Mouse (Mus musculus) lung, postnatal 0 days (tissue): ENCODE measurements at regions not wholly inside any gene's neighbourhood (a gene's known extent, or its start where the extent isn't known, plus 50 kb on each side); places are given as distances from the start of the nearest gene placed in this dataset.

Source experiments
- ATAC-seq: fragments of 200-750 bp; cut with Nextera tagmentation; 2 replicates; pipeline ENCODE4 v1.8.0; 2017; ENCODE audit warnings: moderate library complexity
- DNase-seq: peaks from one replicate; pipeline ENCODE4 v3.0.0-alpha.2; 2016; ENCODE audit warnings: low spot score
- H3K27ac ChIP-seq: fragments of 300-500 bp; sonication (generic); 2 replicates; pipeline ENCODE4 v1.5.1; 2014; ENCODE audit warnings: antibody characterized with exemption, mild to moderate bottlenecking, low read length, mixed read lengths
- H3K27me3 ChIP-seq: fragments of 300-500 bp; sonication (generic); replicated peaks from 2 replicates; pipeline ENCODE4 v1.6.1; 2014; ENCODE audit warnings: low read length, mixed read lengths; ENCODE audit not compliant: insufficient read depth
- H3K36me3 ChIP-seq: fragments of 300-500 bp; sonication (generic); 2 replicates; pipeline ENCODE4 v1.6.1; 2014; ENCODE audit warnings: low read length, mixed read lengths; ENCODE audit not compliant: insufficient read depth
- H3K4me1 ChIP-seq: fragments of 300-500 bp; sonication (generic); 2 replicates; pipeline ENCODE4 v1.6.1; 2014; ENCODE audit warnings: antibody characterized with exemption, low read depth, low read length, mixed read lengths; ENCODE audit not compliant: insufficient read depth
- H3K4me2 ChIP-seq: fragments of 300-500 bp; sonication (generic); replicated peaks from 2 replicates; pipeline ENCODE4 v1.6.1; 2014; ENCODE audit warnings: low read depth, mild to moderate bottlenecking, low read length, moderate library complexity, mixed read lengths
- H3K4me3 ChIP-seq: fragments of 300-500 bp; sonication (generic); 2 replicates; pipeline ENCODE4 v1.5.1; 2014; ENCODE audit warnings: low read depth, low read length
- H3K9ac ChIP-seq: fragments of 300-500 bp; sonication (generic); replicated peaks from 2 replicates; pipeline ENCODE4 v1.6.1; 2014; ENCODE audit warnings: low read depth, mild to moderate bottlenecking
- H3K9me3 ChIP-seq: fragments of 300-500 bp; sonication (generic); 2 replicates; pipeline ENCODE4 v1.6.1; 2016; ENCODE audit warnings: low read length, mixed read lengths
- CTCF ChIP-seq: IDR thresholded peaks from 2 replicates; pipeline ENCODE4 v1.5.1; 2016; ENCODE audit warnings: antibody characterized with exemption, mild to moderate bottlenecking
- EP300 ChIP-seq: IDR thresholded peaks from 2 replicates; pipeline ENCODE4 v1.6.1; 2016; ENCODE audit warnings: antibody characterized with exemption, mild to moderate bottlenecking, control low read depth
- WGBS: fragments of 180-500 bp; shearing (Covaris S2); extraction: QIAGEN DNeasy Blood & Tissue Kit; methylation state at CpG from one replicate; pipeline ENCODE4 v1.1.7; 2014; 5-methylcytosine and 5-hydroxymethylcytosine counted together

DNA sequence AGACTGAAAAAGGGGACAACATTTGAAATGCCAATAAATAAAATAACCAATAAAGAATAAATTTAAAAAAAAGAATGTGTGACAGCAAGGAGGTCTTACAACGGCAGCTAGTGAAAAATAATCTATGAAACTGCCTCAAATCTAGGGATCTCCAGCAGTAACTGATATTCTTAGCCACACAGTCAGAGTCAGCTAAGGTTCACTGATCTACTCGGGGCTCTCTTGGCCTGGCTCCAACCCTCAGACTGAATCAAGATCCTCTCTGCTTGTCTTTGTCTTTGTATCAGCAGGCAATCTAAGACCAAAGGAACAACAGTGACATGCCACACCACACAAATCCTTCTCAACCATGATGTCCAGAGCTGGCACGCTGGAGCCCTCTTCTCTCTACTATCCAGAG lies 542.5 kb upstream of the Adam34 start:
- Histone ChIP-seq H3K4me1 (no peaks in the 10 kb centered on the region), H3K4me3 (no peak overlapping the region), H3K36me3 (no peaks in the 10 kb centered on the region), H3K4me2 (no peak overlapping the region), H3K27ac (no peak overlapping the region), H3K9ac (no peak overlapping the region), H3K9me3 (no peaks in the 10 kb centered on the region), H3K27me3 (no peaks in the 10 kb centered on the region)
- DNase-seq: no peak
- no peak for TF ChIP-seq CTCF
- no peak for TF ChIP-seq EP300
- ATAC-seq: no peak
- 62% methylated on average over 3 of the region's 3 CpGs for WGBS

GRCm38 (mm10) chr8:44257051-44257450 lies 547.2 kb upstream of the Adam34 start:
- TF ChIP-seq CTCF (no peak), EP300 (no peak)
- ATAC-seq: no peak

GRCm38 (mm10) chr8:44261039-44261438 lies 551.2 kb upstream of the Adam34 start:
- Histone ChIP-seq H3K9ac (no peak overlapping the region), H3K27ac (no peak overlapping the region), H3K4me3 (no peak overlapping the region), H3K9me3 (no peaks in the 10 kb centered on the region), H3K27me3 (no peaks in the 10 kb centered on the region), H3K4me2 (no peak overlapping the region), H3K4me1 (no peaks in the 10 kb centered on the region), H3K36me3 (no peaks in the 10 kb centered on the region)
- TF ChIP-seq CTCF: no peak
- peak; percentile 43; the same call in 1 of the 2 replicates for TF ChIP-seq EP300
- ATAC-seq: peak; percentile 83
- DNase-seq: peak; percentile 78
- 56% methylated on average over 4 of the region's 4 CpGs for WGBS

More at GRCm38 (mm10) chr8:44257051-44257450, 547.2 kb upstream of the Adam34 start:
- Histone ChIP-seq H3K9ac (no peak overlapping the region), H3K36me3 (no peaks in the 10 kb centered on the region), H3K4me3 (no peak overlapping the region), H3K27ac (no peak overlapping the region), H3K27me3 (no peaks in the 10 kb centered on the region), H3K9me3 (no peaks in the 10 kb centered on the region), H3K4me2 (no peak overlapping the region), H3K4me1 (no peaks in the 10 kb centered on the region)
- DNase-seq: no peak
- 44% methylated on average over 6 of the region's 6 CpGs for WGBS

DNA sequence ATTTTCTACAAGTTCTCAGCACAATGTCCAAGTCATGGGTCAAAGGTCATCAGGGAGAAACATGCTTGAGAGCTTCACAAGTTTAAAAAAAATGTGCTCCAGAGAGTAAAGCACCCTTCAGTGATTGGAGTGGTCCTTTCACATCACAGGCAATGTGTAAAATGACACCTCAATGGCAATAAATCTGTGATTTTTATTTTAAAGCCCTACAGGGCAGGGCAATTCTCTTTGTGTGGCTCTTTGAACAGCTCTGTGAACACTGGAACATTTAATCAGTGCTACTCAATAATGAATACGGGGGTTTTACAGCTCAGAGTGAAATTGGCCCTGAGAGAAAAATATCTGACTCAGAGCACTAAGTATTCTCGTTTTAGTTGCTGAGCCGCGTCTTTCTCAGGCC lies 563.5 kb upstream of the Adam34 start:
- peak; percentile 40; the same call in 1 of the 2 replicates for ATAC-seq
- TF ChIP-seq EP300 (no peak; the same call in 1 of the 2 replicates), CTCF (no peak)
- DNase-seq: peak; percentile 47
- Histone ChIP-seq H3K9me3 (no peaks in the 10 kb centered on the region), H3K9ac (no peak overlapping the region), H3K4me3 (no peak overlapping the region), H3K4me1 (no peaks in the 10 kb centered on the region), H3K27ac (no peak overlapping the region), H3K27me3 (no peaks in the 10 kb centered on the region), H3K36me3 (no peaks in the 10 kb centered on the region), H3K4me2 (no peak overlapping the region)
- 41% methylated on average over 4 of the region's 4 CpGs for WGBS

- H3K36me3 ChIP-seq: no peaks in the 10 kb centered on the region
- H3K9ac ChIP-seq: no peak overlapping the region
- H3K4me2 ChIP-seq: no peak overlapping the region
- TF ChIP-seq EP300 (no peak), CTCF (no peak)
- H3K4me1 ChIP-seq: no peaks in the 10 kb centered on the region
- no peaks in the 10 kb centered on the region for H3K27me3 ChIP-seq
- H3K9me3 ChIP-seq: no peaks in the 10 kb centered on the region
- no peak overlapping the region for H3K4me3 ChIP-seq
- no peak overlapping the region for H3K27ac ChIP-seq
- DNase-seq: no peak
- ATAC-seq: no peak
These were observed 608.4 kb upstream of the Adam34 start for GRCm38 (mm10) chr8:44318216-44318615.

DNA sequence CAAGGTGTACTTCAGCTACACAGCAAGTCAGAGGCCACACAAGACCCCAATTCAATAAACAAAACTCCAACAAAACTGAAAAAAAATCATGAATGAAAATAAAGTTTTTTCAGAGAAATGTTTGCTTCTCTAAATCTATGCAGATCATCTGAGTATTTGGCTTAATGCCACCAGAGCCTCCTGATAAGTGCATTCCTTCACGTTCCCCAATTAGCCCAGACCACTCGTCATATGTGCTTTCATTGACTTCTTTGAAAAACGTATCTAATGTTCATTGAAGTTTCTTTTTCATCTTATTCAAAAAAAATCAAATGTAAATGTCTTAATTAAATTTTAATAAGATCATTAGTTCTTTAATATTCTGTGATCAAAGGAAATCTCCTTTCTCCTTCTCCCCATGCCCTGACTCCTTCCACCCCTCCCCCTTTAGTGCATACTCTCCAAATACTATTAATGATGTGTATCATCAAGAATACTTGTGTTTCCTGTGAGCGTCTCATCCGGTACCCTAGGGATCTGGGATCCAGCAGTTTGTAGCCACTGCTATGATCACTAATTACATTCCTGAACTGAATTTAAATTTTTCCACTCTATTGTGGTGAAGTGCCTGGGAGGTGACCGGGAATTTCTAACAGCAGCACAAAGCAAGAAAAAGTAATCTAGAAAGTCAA lies 600.8 kb upstream of the Fat1 start:
- WGBS: 42% methylated on average over 6 of the region's 6 CpGs
- H3K9me3 ChIP-seq: no peaks in the 10 kb centered on the region
- no peaks in the 10 kb centered on the region for H3K27me3 ChIP-seq
- no peak overlapping the region for H3K4me2 ChIP-seq
- no peak for ATAC-seq
- H3K9ac ChIP-seq: no peak overlapping the region
- H3K36me3 ChIP-seq: no peaks in the 10 kb centered on the region
- TF ChIP-seq CTCF (no peak), EP300 (no peak)
- H3K4me3 ChIP-seq: no peak overlapping the region
- H3K27ac ChIP-seq: no peak overlapping the region
- no peak for DNase-seq
- H3K4me1 ChIP-seq: no peaks in the 10 kb centered on the region

GRCm38 (mm10) chr8:44343401-44343800 lies 591.8 kb upstream of the Fat1 start:
- Histone ChIP-seq H3K27me3 (no peaks in the 10 kb centered on the region), H3K9me3 (no peaks in the 10 kb centered on the region), H3K36me3 (no peaks in the 10 kb centered on the region), H3K9ac (no peak overlapping the region), H3K27ac (no peak overlapping the region), H3K4me1 (no peaks in the 10 kb centered on the region), H3K4me2 (no peak overlapping the region), H3K4me3 (no peak overlapping the region)
- ATAC-seq (no peak), DNase-seq (peak; percentile 43)
- no peak for TF ChIP-seq EP300
- TF ChIP-seq CTCF: no peak
- 76% methylated on average over 2 of the region's 2 CpGs for WGBS
